Mouse (Mus musculus) heart, embryonic 10.5 days (tissue): Measurements from ENCODE around the gene Fem1a. TPM values are rescaled to one million over a fixed set of nuclear protein-coding genes. Genes with fewer than 3 reads are reported as not detected.

Source experiments
- DNase-seq: peaks from one replicate; pipeline ENCODE4 v3.0.0-alpha.2; 2017; ENCODE audit warnings: low spot score
- H3K27ac ChIP-seq: fragments of 300-500 bp; sonication (generic); 2 replicates; pipeline ENCODE4 v1.5.1; 2016; ENCODE audit warnings: mild to moderate bottlenecking
- H3K27me3 ChIP-seq: fragments of 300-500 bp; sonication (generic); 2 replicates; pipeline ENCODE4 v1.6.1; 2016; ENCODE audit warnings: mild to moderate bottlenecking; ENCODE audit not compliant: poor library complexity, insufficient read depth, severe bottlenecking
- H3K36me3 ChIP-seq: fragments of 300-500 bp; sonication (generic); 2 replicates; pipeline ENCODE4 v1.6.1; 2016; ENCODE audit warnings: mild to moderate bottlenecking, moderate library complexity
- H3K4me1 ChIP-seq: fragments of 300-500 bp; sonication (generic); 2 replicates; pipeline ENCODE4 v1.6.1; 2016; ENCODE audit warnings: mild to moderate bottlenecking
- H3K4me3 ChIP-seq: fragments of 300-500 bp; sonication (generic); 2 replicates; pipeline ENCODE4 v1.5.1; 2016; ENCODE audit warnings: mild to moderate bottlenecking, moderate library complexity
- H3K9me3 ChIP-seq: fragments of 300-500 bp; sonication (generic); 2 replicates; pipeline ENCODE4 v1.6.1; 2016; ENCODE audit warnings: mild to moderate bottlenecking, moderate library complexity
- WGBS: fragments of 180-500 bp; shearing (Covaris S2); methylation state at CpG from one replicate; pipeline ENCODE4 v1.1.7; 2016; 5-methylcytosine and 5-hydroxymethylcytosine counted together
- polyA plus RNA-seq: library from polyadenylated mRNA; unstranded; fragments of >200 nt; fragmentation: Nextera tagmentation; extraction: Ambion mirVana; gene quantifications from 2 replicates; pipeline ENCODE4 v1.2.1, GENCODE M21; 2016

The Fem1a gene
- polyA plus RNA-seq, 1 experiment from 2014 or later: 15.0 TPM

- 1% methylated on average over 23 of the region's 23 CpGs for whole genome bisulfite sequencing
- H3K9me3 ChIP-seq: no peaks in the 10 kb centered on the region
Observed at GRCm38 (mm10) chr17:56289371-56290331, 33.0 kb downstream of the Fem1a start.

GRCm38 (mm10) chr17:56290388-56291170 is 34.0 kb downstream of the Fem1a start:
- Histone ChIP-seq H3K4me1 (peaks cover 49% of the 10 kb centered on the region), H3K27ac (peak overlapping the region; percentile 88), H3K9me3 (no peaks in the 10 kb centered on the region), H3K27me3 (no peaks in the 10 kb centered on the region), H3K4me3 (peak overlapping the region; percentile 68), H3K36me3 (peaks cover 13% of the 10 kb centered on the region)
- WGBS: 3% methylated on average over 17 of the region's 17 CpGs
- peak; percentile 98 for DNase-seq

More at GRCm38 (mm10) chr17:56289371-56290331, 33.0 kb downstream of the Fem1a start:
- H3K4me3 ChIP-seq: peak overlapping the region; percentile 68
- peaks cover 49% of the 10 kb centered on the region for H3K4me1 ChIP-seq
- no peak for DNase-seq
- peak overlapping the region; percentile 88 for H3K27ac ChIP-seq
- no peaks in the 10 kb centered on the region for H3K27me3 ChIP-seq
- H3K36me3 ChIP-seq: peaks cover 22% of the 10 kb centered on the region

GRCm38 (mm10) chr17:56291171-56291511 is 34.5 kb downstream of the Fem1a start:
- peak overlapping the region; percentile 68 for H3K4me3 ChIP-seq
- peaks cover 49% of the 10 kb centered on the region for H3K4me1 ChIP-seq
- peaks cover 7% of the 10 kb centered on the region for H3K36me3 ChIP-seq
- H3K27me3 ChIP-seq: no peaks in the 10 kb centered on the region
- WGBS: 1% methylated on average over 16 of the region's 16 CpGs
- peak; percentile 98 for DNase-seq
- peak overlapping the region; percentile 88 for H3K27ac ChIP-seq
- H3K9me3 ChIP-seq: no peaks in the 10 kb centered on the region

GRCm38 (mm10) chr17:56291826-56292475 is 35.3 kb downstream of the Fem1a start:
- Histone ChIP-seq H3K4me1 (peaks cover 48% of the 10 kb centered on the region), H3K27me3 (no peaks in the 10 kb centered on the region), H3K27ac (peak overlapping the region; percentile 88), H3K36me3 (no peaks in the 10 kb centered on the region; the same call in 1 of the 2 replicates), H3K9me3 (no peaks in the 10 kb centered on the region), H3K4me3 (0 out of 2 replicates have a peak overlapping the region, but pooled peaks have one; percentile 68)
- WGBS: 77% methylated on average over 7 of the region's 7 CpGs
- DNase-seq: no peak

GRCm38 (mm10) chr17:56292531-56293222 is 36.1 kb downstream of the Fem1a start, which contains the start of gene Plin3:
Gene Plin3, minus strand, starts transcription at chr17:56292873.
- Histone ChIP-seq H3K4me1 (peaks cover 43% of the 10 kb centered on the region), H3K4me3 (no peak within 1 kb of the TSS), H3K9me3 (no peaks in the 10 kb centered on the region), H3K36me3 (no peaks in the 10 kb centered on the region), H3K27me3 (no peaks in the 10 kb centered on the region), H3K27ac (peak within 1 kb of the TSS; percentile 88; the same call in 1 of the 2 replicates)
- 89% methylated on average over 4 of the region's 4 CpGs for WGBS
- no peak for DNase-seq

- Histone ChIP-seq H3K4me1 (peaks cover 36% of the 10 kb centered on the region), H3K27ac (no peak overlapping the region), H3K4me3 (no peak overlapping the region), H3K9me3 (no peaks in the 10 kb centered on the region), H3K36me3 (no peaks in the 10 kb centered on the region), H3K27me3 (no peaks in the 10 kb centered on the region)
- DNase-seq: no peak
- 70% methylated on average over 1 of the region's 1 CpGs for WGBS
Observed at GRCm38 (mm10) chr17:56293291-56293690, 36.7 kb downstream of the Fem1a start.

GRCm38 (mm10) chr17:56294241-56294640 is 37.6 kb downstream of the Fem1a start:
- no peaks in the 10 kb centered on the region for H3K36me3 ChIP-seq
- WGBS: 89% methylated on average over 19 of the region's 19 CpGs
- no peaks in the 10 kb centered on the region for H3K9me3 ChIP-seq
- no peak overlapping the region for H3K4me3 ChIP-seq
- DNase-seq: no peak
- no peak overlapping the region for H3K27ac ChIP-seq
- H3K27me3 ChIP-seq: no peaks in the 10 kb centered on the region
- H3K4me1 ChIP-seq: peaks cover 27% of the 10 kb centered on the region

- H3K27ac ChIP-seq: no peak overlapping the region
- DNase-seq: no peak
- no peaks in the 10 kb centered on the region for H3K36me3 ChIP-seq
- H3K27me3 ChIP-seq: no peaks in the 10 kb centered on the region
- no peaks in the 10 kb centered on the region for H3K9me3 ChIP-seq
- WGBS: 65% methylated on average over 1 of the region's 1 CpGs
- peaks cover 9% of the 10 kb centered on the region for H3K4me1 ChIP-seq
- H3K4me3 ChIP-seq: no peak overlapping the region
Observed at GRCm38 (mm10) chr17:56296201-56296600, 39.6 kb downstream of the Fem1a start.

GRCm38 (mm10) chr17:56298238-56298637 is 41.6 kb downstream of the Fem1a start:
- H3K36me3 ChIP-seq: no peaks in the 10 kb centered on the region
- H3K9me3 ChIP-seq: no peaks in the 10 kb centered on the region
- no peaks in the 10 kb centered on the region for H3K27me3 ChIP-seq
- peaks cover 14% of the 10 kb centered on the region for H3K4me1 ChIP-seq
- no peak overlapping the region for H3K4me3 ChIP-seq
- no peak for DNase-seq
- H3K27ac ChIP-seq: no peak overlapping the region
- WGBS: 93% methylated on average over 1 of the region's 1 CpGs

GRCm38 (mm10) chr17:56300186-56300585 is 43.6 kb downstream of the Fem1a start, which contains the start of gene Arrdc5:
Gene Arrdc5, minus strand, starts transcription at chr17:56300286.
- H3K27ac ChIP-seq: no peak within 1 kb of the TSS
- peaks cover 21% of the 10 kb centered on the region for H3K4me1 ChIP-seq
- 88% methylated on average over 9 of the region's 9 CpGs for WGBS
- H3K9me3 ChIP-seq: no peaks in the 10 kb centered on the region
- no peak within 1 kb of the TSS for H3K4me3 ChIP-seq
- peaks cover 5% of the 10 kb centered on the region for H3K36me3 ChIP-seq
- DNase-seq: no peak
- no peaks in the 10 kb centered on the region for H3K27me3 ChIP-seq

- Histone ChIP-seq H3K27ac (peak overlapping the region; percentile 88), H3K36me3 (peaks cover 25% of the 10 kb centered on the region), H3K4me1 (peaks cover 43% of the 10 kb centered on the region), H3K9me3 (no peaks in the 10 kb centered on the region), H3K4me3 (peak overlapping the region; percentile 82), H3K27me3 (no peaks in the 10 kb centered on the region)
- WGBS: 32% methylated on average over 13 of the region's 13 CpGs
- DNase-seq: peak; percentile 91
Observed at GRCm38 (mm10) chr17:56302363-56302996, 45.9 kb downstream of the Fem1a start.
